Mouse (Mus musculus): Measurements from ENCODE around the gene Ctf1. TPM values are rescaled to one million over a fixed set of nuclear protein-coding genes. Genes with fewer than 3 reads are reported as not detected.

Gene Ctf1
- polyA plus RNA-seq, 1 experiment from 2014 or later = 29.8 TPM

- Histone ChIP-seq H3K9me3 (no peaks in the 10 kb centered on the region), H3K4me3 (no peak overlapping the region), H3K27me3 (no peaks in the 10 kb centered on the region), H3K4me2 (no peak overlapping the region), H3K36me3 (peaks cover 71% of the 10 kb centered on the region), H3K4me1 (peaks cover 6% of the 10 kb centered on the region), H3K27ac (no peak overlapping the region), H3K9ac (no peak overlapping the region)
- 78% methylated on average over 3 of the region's 3 CpGs for WGBS
- no peak for ATAC-seq (ENCODE audit: insufficient number of reproducible peaks, insufficient read depth, low FRiP score, low TSS enrichment, low read depth)
These were observed 11.7 kb upstream of the Ctf1 start for GRCm38 (mm10) chr7:127700712-127701331.

- Histone ChIP-seq H3K9ac (no peak overlapping the region), H3K36me3 (peaks cover 75% of the 10 kb centered on the region), H3K4me3 (no peak overlapping the region), H3K27ac (no peak overlapping the region), H3K4me1 (peaks cover 27% of the 10 kb centered on the region), H3K27me3 (no peaks in the 10 kb centered on the region), H3K9me3 (no peaks in the 10 kb centered on the region), H3K4me2 (no peak overlapping the region)
- 93% methylated on average over 8 of the region's 8 CpGs for WGBS
- no peak for ATAC-seq (ENCODE audit: insufficient number of reproducible peaks, insufficient read depth, low FRiP score, low TSS enrichment, low read depth)
These were observed 8.9 kb upstream of the Ctf1 start for GRCm38 (mm10) chr7:127703561-127704178.

GRCm38 (mm10) chr7:127704598-127704997 is 7.9 kb upstream of the Ctf1 start:
- WGBS = 64% methylated on average over 6 of the region's 6 CpGs
- Histone ChIP-seq H3K27me3 (no peaks in the 10 kb centered on the region), H3K36me3 (peaks cover 68% of the 10 kb centered on the region), H3K27ac (0 out of 2 replicates have a peak overlapping the region, but pooled peaks have one; percentile 28), H3K9ac (no peak overlapping the region), H3K4me3 (no peak overlapping the region), H3K4me2 (no peak overlapping the region), H3K9me3 (no peaks in the 10 kb centered on the region), H3K4me1 (peaks cover 34% of the 10 kb centered on the region)
- ATAC-seq (ENCODE audit: insufficient number of reproducible peaks, insufficient read depth, low FRiP score, low TSS enrichment, low read depth) = no peak

- Histone ChIP-seq H3K4me3 (no peak overlapping the region), H3K27ac (no peak overlapping the region), H3K4me1 (peaks cover 36% of the 10 kb centered on the region), H3K9me3 (no peaks in the 10 kb centered on the region), H3K27me3 (no peaks in the 10 kb centered on the region), H3K4me2 (no peak overlapping the region), H3K9ac (no peak overlapping the region), H3K36me3 (peaks cover 57% of the 10 kb centered on the region)
- no peak for ATAC-seq (ENCODE audit: insufficient number of reproducible peaks, insufficient read depth, low FRiP score, low TSS enrichment, low read depth)
- WGBS = 65% methylated on average over 4 of the region's 4 CpGs
These were observed 6.8 kb upstream of the Ctf1 start for GRCm38 (mm10) chr7:127705706-127706105.

- peaks cover 52% of the 10 kb centered on the region for H3K4me1 ChIP-seq
- H3K9ac ChIP-seq = peak overlapping the region; percentile 88
- H3K4me2 ChIP-seq = peak overlapping the region; percentile 91
- peak overlapping the region; percentile 72 for H3K4me3 ChIP-seq
- H3K36me3 ChIP-seq = peaks cover 43% of the 10 kb centered on the region
- ATAC-seq (ENCODE audit: insufficient number of reproducible peaks, insufficient read depth, low FRiP score, low TSS enrichment, low read depth) = 0 out of 2 replicates have a peak, but pooled peaks have one; percentile 8
- no peaks in the 10 kb centered on the region for H3K9me3 ChIP-seq
- WGBS = 14% methylated on average over 22 of the region's 22 CpGs
- H3K27me3 ChIP-seq = no peaks in the 10 kb centered on the region
- H3K27ac ChIP-seq = peak overlapping the region; percentile 99
These were observed 5.2 kb upstream of the Ctf1 start for GRCm38 (mm10) chr7:127707045-127707956.

- H3K4me2 ChIP-seq = peak overlapping the region; percentile 91
- peaks cover 37% of the 10 kb centered on the region for H3K36me3 ChIP-seq
- no peaks in the 10 kb centered on the region for H3K27me3 ChIP-seq
- 0% methylated on average over 5 of the region's 5 CpGs for WGBS
- H3K27ac ChIP-seq = peak overlapping the region; percentile 99
- no peaks in the 10 kb centered on the region for H3K9me3 ChIP-seq
- H3K4me3 ChIP-seq = peak overlapping the region; percentile 72
- peak overlapping the region; percentile 88 for H3K9ac ChIP-seq
- peak; percentile 1; the same call in 1 of the 2 replicates for ATAC-seq (ENCODE audit: insufficient number of reproducible peaks, insufficient read depth, low FRiP score, low TSS enrichment, low read depth)
- peaks cover 53% of the 10 kb centered on the region for H3K4me1 ChIP-seq
These were observed 4.7 kb upstream of the Ctf1 start for GRCm38 (mm10) chr7:127707957-127708206.

GRCm38 (mm10) chr7:127708207-127709078 is 4.1 kb upstream of the Ctf1 start, which contains the start of gene Bcl7c:
Gene Bcl7c (minus strand): TSS chr7:127708933.
- peaks cover 57% of the 10 kb centered on the region for H3K4me1 ChIP-seq

GRCm38 (mm10) chr7:127709261-127709979 is 3.1 kb upstream of the Ctf1 start:
- H3K4me2 ChIP-seq = peak overlapping the region; percentile 91
- no peak for ATAC-seq (ENCODE audit: insufficient number of reproducible peaks, insufficient read depth, low FRiP score, low TSS enrichment, low read depth)
- peaks cover 64% of the 10 kb centered on the region for H3K4me1 ChIP-seq
- H3K4me3 ChIP-seq = peak overlapping the region; percentile 72
- H3K9ac ChIP-seq = peak overlapping the region; percentile 88; the same call in 1 of the 2 replicates
- no peaks in the 10 kb centered on the region for H3K9me3 ChIP-seq
- no peaks in the 10 kb centered on the region for H3K27me3 ChIP-seq
- H3K27ac ChIP-seq = peak overlapping the region; percentile 99
- peaks cover 22% of the 10 kb centered on the region for H3K36me3 ChIP-seq
- 68% methylated on average over 5 of the region's 5 CpGs for WGBS

More at GRCm38 (mm10) chr7:127708207-127709078, 4.1 kb upstream of the Ctf1 start, which contains the start of gene Bcl7c:
- Histone ChIP-seq H3K27me3 (no peaks in the 10 kb centered on the region), H3K27ac (peak within 1 kb of the TSS; percentile 99), H3K4me2 (peak within 1 kb of the TSS; percentile 91), H3K9ac (peak within 1 kb of the TSS; percentile 88), H3K9me3 (no peaks in the 10 kb centered on the region), H3K36me3 (peaks cover 31% of the 10 kb centered on the region), H3K4me3 (peak within 1 kb of the TSS; percentile 72)
- WGBS = under 1% methylated on average over 77 of the region's 90 CpGs
- ATAC-seq (ENCODE audit: insufficient number of reproducible peaks, insufficient read depth, low FRiP score, low TSS enrichment, low read depth) = peak; percentile 65

GRCm38 (mm10) chr7:127711031-127711430 is 1.5 kb upstream of the Ctf1 start:
- WGBS = 85% methylated on average over 3 of the region's 3 CpGs
- H3K4me1 ChIP-seq = peaks cover 62% of the 10 kb centered on the region

GRCm38 (mm10) chr7:127711456-127711855 is 1.1 kb upstream of the Ctf1 start:
- ATAC-seq (ENCODE audit: insufficient number of reproducible peaks, insufficient read depth, low FRiP score, low TSS enrichment, low read depth) = no peak
- Histone ChIP-seq H3K4me1 (peaks cover 59% of the 10 kb centered on the region), H3K27me3 (no peaks in the 10 kb centered on the region), H3K4me2 (peak overlapping the region; percentile 67), H3K4me3 (no peak overlapping the region), H3K9me3 (no peaks in the 10 kb centered on the region), H3K27ac (peak overlapping the region; percentile 99), H3K36me3 (peaks cover 17% of the 10 kb centered on the region), H3K9ac (peak overlapping the region; percentile 69; the same call in 1 of the 2 replicates)
- WGBS = 57% methylated on average over 3 of the region's 3 CpGs

More at GRCm38 (mm10) chr7:127711031-127711430, 1.5 kb upstream of the Ctf1 start:
- ATAC-seq (ENCODE audit: insufficient number of reproducible peaks, insufficient read depth, low FRiP score, low TSS enrichment, low read depth) = no peak
- no peak overlapping the region for H3K4me3 ChIP-seq
- no peak overlapping the region for H3K9ac ChIP-seq
- no peaks in the 10 kb centered on the region for H3K27me3 ChIP-seq
- H3K27ac ChIP-seq = peak overlapping the region; percentile 99
- H3K36me3 ChIP-seq = peaks cover 19% of the 10 kb centered on the region
- no peaks in the 10 kb centered on the region for H3K9me3 ChIP-seq
- no peak overlapping the region for H3K4me2 ChIP-seq

Data from embryonic facial prominence, embryonic 13.5 days (tissue).